Mouse (Mus musculus) limb, embryonic 15.5 days (tissue): ENCODE results near the gene Fhl1. TPM values are rescaled to one million over a fixed set of nuclear protein-coding genes. Genes with fewer than 3 reads are reported as not detected.
A peak's percentile ranks its signal among the peaks of the same experiment; 100 is the strongest.

Source experiments
- ATAC-seq: fragments of 200-750 bp; cut with Nextera tagmentation; 2 replicates; pipeline ENCODE4 v1.8.0; 2017; ENCODE audit warnings: low read depth, moderate TSS enrichment; ENCODE audit not compliant: insufficient number of reproducible peaks, low FRiP score, low TSS enrichment
- H3K27ac ChIP-seq: fragments of 300-500 bp; sonication (generic); 2 replicates; pipeline ENCODE4 v1.5.1; 2015; ENCODE audit warnings: moderate library complexity, mild to moderate bottlenecking, inconsistent platforms
- H3K27me3 ChIP-seq: fragments of 300-500 bp; sonication (generic); 2 replicates; pipeline ENCODE4 v1.6.1; 2015; ENCODE audit warnings: inconsistent platforms
- H3K36me3 ChIP-seq: fragments of 300-500 bp; sonication (generic); 2 replicates; pipeline ENCODE4 v1.6.1; 2015; ENCODE audit warnings: inconsistent platforms
- H3K4me1 ChIP-seq: fragments of 300-500 bp; sonication (generic); 2 replicates; pipeline ENCODE4 v1.6.1; 2015; ENCODE audit warnings: inconsistent platforms
- H3K4me2 ChIP-seq: fragments of 300-500 bp; sonication (generic); 2 replicates; pipeline ENCODE4 v1.6.1; 2015; ENCODE audit warnings: mild to moderate bottlenecking, inconsistent platforms
- H3K4me3 ChIP-seq: fragments of 300-500 bp; sonication (generic); 2 replicates; pipeline ENCODE4 v1.5.1; 2015; ENCODE audit warnings: mild to moderate bottlenecking, inconsistent platforms
- H3K9ac ChIP-seq: fragments of 300-500 bp; sonication (generic); 2 replicates; pipeline ENCODE4 v1.6.1; 2015; ENCODE audit warnings: inconsistent platforms
- H3K9me3 ChIP-seq: fragments of 300-500 bp; sonication (generic); 2 replicates; pipeline ENCODE4 v1.6.1; 2016; ENCODE audit warnings: inconsistent platforms
- WGBS: fragments of 180-500 bp; shearing (Covaris S2); methylation state at CpG from one replicate; pipeline ENCODE4 v1.1.7; 2015; 5-methylcytosine and 5-hydroxymethylcytosine counted together
- polyA plus RNA-seq: library from polyadenylated mRNA; unstranded; fragments of >200 nt; fragmentation: Nextera tagmentation; extraction: Ambion mirVana; gene quantifications from 2 replicates; pipeline ENCODE4 v1.2.1, GENCODE M21; 2015

Gene Fhl1
- polyA plus RNA-seq, 1 experiment from 2014 or later: 143 TPM

GRCm38 (mm10) chrX:56755646-56756045, 24.1 kb downstream of the Fhl1 start:
- no peaks in the 10 kb centered on the region for H3K27me3 ChIP-seq
- H3K4me2 ChIP-seq: no peak overlapping the region
- no peaks in the 10 kb centered on the region for H3K9me3 ChIP-seq
- H3K36me3 ChIP-seq: no peaks in the 10 kb centered on the region
- no peak for ATAC-seq
- H3K4me1 ChIP-seq: no peaks in the 10 kb centered on the region
- H3K9ac ChIP-seq: no peak overlapping the region
- no peak overlapping the region for H3K4me3 ChIP-seq
- H3K27ac ChIP-seq: no peak overlapping the region
- 43% methylated on average over 2 of the region's 2 CpGs for WGBS

- Histone ChIP-seq H3K36me3 (no peaks in the 10 kb centered on the region), H3K9me3 (no peaks in the 10 kb centered on the region), H3K4me1 (no peaks in the 10 kb centered on the region), H3K4me3 (no peak overlapping the region), H3K4me2 (no peak overlapping the region), H3K27me3 (no peaks in the 10 kb centered on the region), H3K27ac (no peak overlapping the region), H3K9ac (no peak overlapping the region)
- no peak for ATAC-seq
- WGBS: 74% methylated on average over 7 of the region's 7 CpGs
These were observed 24.8 kb downstream of the Fhl1 start for GRCm38 (mm10) chrX:56756352-56756751.

GRCm38 (mm10) chrX:56760257-56760760, 28.7 kb downstream of the Fhl1 start:
- Histone ChIP-seq H3K9me3 (no peaks in the 10 kb centered on the region), H3K36me3 (no peaks in the 10 kb centered on the region), H3K4me3 (no peak overlapping the region), H3K27me3 (no peaks in the 10 kb centered on the region), H3K9ac (no peak overlapping the region), H3K27ac (no peak overlapping the region), H3K4me2 (no peak overlapping the region), H3K4me1 (no peaks in the 10 kb centered on the region)
- 84% methylated on average over 3 of the region's 3 CpGs for WGBS
- no peak for ATAC-seq

GRCm38 (mm10) chrX:56769838-56770237, 38.3 kb downstream of the Fhl1 start:
- Histone ChIP-seq H3K4me2 (no peak overlapping the region), H3K4me1 (no peaks in the 10 kb centered on the region), H3K9me3 (no peaks in the 10 kb centered on the region), H3K27ac (no peak overlapping the region), H3K27me3 (no peaks in the 10 kb centered on the region), H3K36me3 (no peaks in the 10 kb centered on the region), H3K9ac (no peak overlapping the region), H3K4me3 (no peak overlapping the region)
- ATAC-seq: no peak

GRCm38 (mm10) chrX:56771751-56772150, 40.2 kb downstream of the Fhl1 start:
- Histone ChIP-seq H3K9me3 (no peaks in the 10 kb centered on the region), H3K4me3 (no peak overlapping the region), H3K4me2 (no peak overlapping the region), H3K9ac (no peak overlapping the region), H3K27me3 (no peaks in the 10 kb centered on the region), H3K4me1 (no peaks in the 10 kb centered on the region), H3K27ac (no peak overlapping the region), H3K36me3 (no peaks in the 10 kb centered on the region)
- no peak for ATAC-seq
- 68% methylated on average over 1 of the region's 1 CpGs for WGBS

GRCm38 (mm10) chrX:56773329-56773728, 41.7 kb downstream of the Fhl1 start:
- Histone ChIP-seq H3K27me3 (no peaks in the 10 kb centered on the region), H3K4me1 (no peaks in the 10 kb centered on the region), H3K9ac (no peak overlapping the region), H3K4me3 (no peak overlapping the region), H3K27ac (no peak overlapping the region), H3K36me3 (no peaks in the 10 kb centered on the region), H3K9me3 (no peaks in the 10 kb centered on the region), H3K4me2 (no peak overlapping the region)
- no peak for ATAC-seq
- WGBS: 90% methylated on average over 4 of the region's 4 CpGs

- Histone ChIP-seq H3K4me1 (no peaks in the 10 kb centered on the region), H3K27me3 (no peaks in the 10 kb centered on the region), H3K36me3 (peaks cover 8% of the 10 kb centered on the region), H3K4me3 (no peak overlapping the region), H3K27ac (no peak overlapping the region), H3K9me3 (no peaks in the 10 kb centered on the region), H3K9ac (no peak overlapping the region), H3K4me2 (no peak overlapping the region)
- peak; percentile 52; the same call in 1 of the 2 replicates for ATAC-seq
- WGBS: 57% methylated on average over 6 of the region's 6 CpGs
These were observed 54.9 kb downstream of the Fhl1 start for GRCm38 (mm10) chrX:56786281-56787061.

GRCm38 (mm10) chrX:56787486-56787885, 55.9 kb downstream of the Fhl1 start:
- Histone ChIP-seq H3K4me3 (no peak overlapping the region), H3K9me3 (no peaks in the 10 kb centered on the region), H3K27ac (no peak overlapping the region), H3K36me3 (peaks cover 11% of the 10 kb centered on the region), H3K4me2 (no peak overlapping the region), H3K27me3 (no peaks in the 10 kb centered on the region), H3K9ac (no peak overlapping the region), H3K4me1 (no peaks in the 10 kb centered on the region)
- ATAC-seq: no peak
- 73% methylated on average over 3 of the region's 3 CpGs for WGBS

- H3K9me3 ChIP-seq: no peaks in the 10 kb centered on the region
- no peak overlapping the region for H3K4me3 ChIP-seq
- H3K27me3 ChIP-seq: no peaks in the 10 kb centered on the region
- WGBS: 84% methylated on average over 4 of the region's 4 CpGs
- ATAC-seq: no peak
- H3K27ac ChIP-seq: no peak overlapping the region
- H3K9ac ChIP-seq: no peak overlapping the region
- H3K4me1 ChIP-seq: no peaks in the 10 kb centered on the region
- H3K4me2 ChIP-seq: no peak overlapping the region
- peaks cover 11% of the 10 kb centered on the region for H3K36me3 ChIP-seq
These were observed 59.0 kb downstream of the Fhl1 start for GRCm38 (mm10) chrX:56790591-56790990.

- ATAC-seq: 0 out of 2 replicates have a peak, but pooled peaks have one; percentile 44
- H3K4me1 ChIP-seq: no peaks in the 10 kb centered on the region
- no peaks in the 10 kb centered on the region for H3K27me3 ChIP-seq
- H3K4me2 ChIP-seq: no peak overlapping the region
- no peak overlapping the region for H3K9ac ChIP-seq
- H3K4me3 ChIP-seq: no peak overlapping the region
- 40% methylated on average over 15 of the region's 15 CpGs for WGBS
- peaks cover 11% of the 10 kb centered on the region for H3K36me3 ChIP-seq
- H3K27ac ChIP-seq: no peak overlapping the region
- H3K9me3 ChIP-seq: no peaks in the 10 kb centered on the region
These were observed 59.7 kb downstream of the Fhl1 start for GRCm38 (mm10) chrX:56791268-56791667.

GRCm38 (mm10) chrX:56821765-56822603, 90.4 kb downstream of the Fhl1 start, which contains the start of gene Map7d3:
Map7d3 (minus strand) TSS chrX:56822326.
- 19% methylated on average over 35 of the region's 35 CpGs for WGBS
- ATAC-seq: no peak
- Histone ChIP-seq H3K9me3 (no peaks in the 10 kb centered on the region), H3K27ac (no peak within 1 kb of the TSS), H3K4me3 (peak within 1 kb of the TSS; percentile 47), H3K9ac (no peak within 1 kb of the TSS), H3K4me2 (peak within 1 kb of the TSS; percentile 53), H3K36me3 (no peaks in the 10 kb centered on the region), H3K4me1 (no peaks in the 10 kb centered on the region), H3K27me3 (no peaks in the 10 kb centered on the region)

- 77% methylated on average over 6 of the region's 6 CpGs for WGBS
- Histone ChIP-seq H3K9me3 (no peaks in the 10 kb centered on the region), H3K4me1 (no peaks in the 10 kb centered on the region), H3K9ac (no peak overlapping the region), H3K27ac (no peak overlapping the region), H3K4me3 (no peak overlapping the region), H3K4me2 (no peak overlapping the region), H3K36me3 (no peaks in the 10 kb centered on the region), H3K27me3 (no peaks in the 10 kb centered on the region)
- ATAC-seq: no peak
These were observed 95.9 kb downstream of the Fhl1 start for GRCm38 (mm10) chrX:56827492-56827891.
